Mouse (Mus musculus) hindbrain, embryonic 16.5 days (tissue): Measurements from ENCODE around the gene Crispld2. TPM values are rescaled to one million over a fixed set of nuclear protein-coding genes. Genes with fewer than 3 reads are reported as not detected.

Experiments used
- ATAC-seq: fragments of 200-750 bp; cut with Nextera tagmentation; 2 replicates; pipeline ENCODE4 v1.8.0; 2017; ENCODE audit warnings: moderate TSS enrichment, moderate library complexity
- H3K27ac ChIP-seq: fragments of 300-500 bp; sonication (generic); 2 replicates; pipeline ENCODE4 v1.5.1; 2014; ENCODE audit warnings: low read depth, mild to moderate bottlenecking, control low read depth, low read length, moderate library complexity
- H3K27me3 ChIP-seq: fragments of 300-500 bp; sonication (generic); replicated peaks from 2 replicates; pipeline ENCODE4 v1.6.1; 2014; ENCODE audit warnings: low read length; ENCODE audit not compliant: control insufficient read depth, insufficient read depth
- H3K36me3 ChIP-seq: fragments of 300-500 bp; sonication (generic); 2 replicates; pipeline ENCODE4 v1.6.1; 2014; ENCODE audit warnings: mild to moderate bottlenecking, low read length, moderate library complexity, mixed read lengths; ENCODE audit not compliant: control insufficient read depth, insufficient read depth
- H3K4me1 ChIP-seq: fragments of 300-500 bp; sonication (generic); 2 replicates; pipeline ENCODE4 v1.6.1; 2014; ENCODE audit warnings: low read depth, low read length; ENCODE audit not compliant: control insufficient read depth, insufficient read depth
- H3K4me2 ChIP-seq: fragments of 300-500 bp; sonication (generic); 2 replicates; pipeline ENCODE4 v1.6.1; 2014; ENCODE audit warnings: mild to moderate bottlenecking, low read length, control low read depth, moderate library complexity
- H3K4me3 ChIP-seq: fragments of 300-500 bp; sonication (generic); 2 replicates; pipeline ENCODE4 v1.5.1; 2014; ENCODE audit warnings: mild to moderate bottlenecking, low read length, control low read depth, moderate library complexity
- H3K9ac ChIP-seq: fragments of 300-500 bp; sonication (generic); 2 replicates; pipeline ENCODE4 v1.6.1; 2014; ENCODE audit warnings: low read depth, mild to moderate bottlenecking, control low read depth, low read length, moderate library complexity
- H3K9me3 ChIP-seq: fragments of 300-500 bp; sonication (generic); 2 replicates; pipeline ENCODE4 v1.6.1; 2014; ENCODE audit warnings: mild to moderate bottlenecking, low read length, moderate library complexity; ENCODE audit not compliant: control insufficient read depth
- WGBS: fragments of 180-500 bp; shearing (Covaris S2); extraction: QIAGEN DNeasy Blood & Tissue Kit; methylation state at CpG from one replicate; pipeline ENCODE4 v1.1.7; 2014; 5-methylcytosine and 5-hydroxymethylcytosine counted together
- polyA plus RNA-seq: library from polyadenylated mRNA; unstranded; fragments of >200 nt; fragmentation: Nextera tagmentation; extraction: Ambion mirVana; gene quantifications from 2 replicates; pipeline ENCODE4 v1.2.1, GENCODE M21; 2015

Crispld2 gene
- polyA plus RNA-seq, 1 experiment from 2014 or later: 2.7 TPM

- H3K9me3 ChIP-seq: no peaks in the 10 kb centered on the region
- H3K36me3 ChIP-seq: peaks cover 33% of the 10 kb centered on the region
- H3K27me3 ChIP-seq: no peaks in the 10 kb centered on the region
- H3K27ac ChIP-seq: no peak overlapping the region
- no peak overlapping the region for H3K4me2 ChIP-seq
- 96% methylated on average over 10 of the region's 10 CpGs for WGBS
- no peaks in the 10 kb centered on the region for H3K4me1 ChIP-seq
- no peak for ATAC-seq
- H3K4me3 ChIP-seq: no peak overlapping the region
- H3K9ac ChIP-seq: no peak overlapping the region
Measured at GRCm38 (mm10) chr8:119958076-119958475, 34.2 kb upstream of the Crispld2 start.

DNA sequence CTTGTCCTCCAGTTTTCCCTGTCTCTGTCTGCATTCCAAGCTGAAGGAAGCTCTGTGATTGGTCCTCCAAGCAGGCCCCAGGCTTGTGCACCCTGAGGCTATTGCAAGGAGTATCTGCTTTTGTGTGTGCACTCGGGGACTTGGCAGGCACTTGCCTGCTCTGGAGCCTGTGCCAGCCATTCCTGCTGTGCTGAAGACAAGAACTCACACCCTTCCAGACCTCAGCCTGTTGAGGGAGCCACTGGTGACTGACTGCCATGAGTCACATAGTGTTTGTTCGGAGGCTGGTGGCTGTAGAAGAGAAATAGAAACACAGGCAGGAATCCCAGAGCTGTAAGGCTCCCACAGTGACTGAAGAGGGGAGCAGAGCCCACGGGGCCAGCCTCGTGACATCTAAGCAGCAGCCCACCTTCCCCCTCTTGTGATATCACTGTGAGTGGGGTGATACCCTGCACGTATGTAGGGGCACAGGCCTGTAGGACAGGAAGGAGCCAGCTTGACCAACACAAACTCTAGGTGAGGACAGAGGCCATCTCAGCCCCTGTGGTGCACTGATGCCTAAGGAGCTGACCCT lies 31.6 kb upstream of the Crispld2 start:
- ATAC-seq: peak; percentile 87
- Histone ChIP-seq H3K4me2 (no peak overlapping the region), H3K27me3 (no peaks in the 10 kb centered on the region), H3K27ac (no peak overlapping the region; the same call in 1 of the 2 replicates), H3K9me3 (no peaks in the 10 kb centered on the region), H3K9ac (no peak overlapping the region), H3K4me3 (no peak overlapping the region), H3K4me1 (no peaks in the 10 kb centered on the region), H3K36me3 (peaks cover 9% of the 10 kb centered on the region)
- 35% methylated on average over 5 of the region's 5 CpGs for WGBS

- no peak overlapping the region for H3K9ac ChIP-seq
- no peaks in the 10 kb centered on the region for H3K4me1 ChIP-seq
- H3K9me3 ChIP-seq: no peaks in the 10 kb centered on the region
- H3K27ac ChIP-seq: no peak overlapping the region
- no peak overlapping the region for H3K4me2 ChIP-seq
- WGBS: 85% methylated on average over 4 of the region's 4 CpGs
- H3K27me3 ChIP-seq: no peaks in the 10 kb centered on the region
- no peaks in the 10 kb centered on the region for H3K36me3 ChIP-seq
- no peak for ATAC-seq
- no peak overlapping the region for H3K4me3 ChIP-seq
Measured at GRCm38 (mm10) chr8:119964859-119965258, 27.4 kb upstream of the Crispld2 start.

- no peak overlapping the region for H3K4me3 ChIP-seq
- H3K36me3 ChIP-seq: no peaks in the 10 kb centered on the region
- H3K4me1 ChIP-seq: no peaks in the 10 kb centered on the region
- no peaks in the 10 kb centered on the region for H3K27me3 ChIP-seq
- no peak overlapping the region for H3K4me2 ChIP-seq
- ATAC-seq: no peak
- H3K27ac ChIP-seq: no peak overlapping the region
- WGBS: 85% methylated on average over 9 of the region's 9 CpGs
- H3K9ac ChIP-seq: no peak overlapping the region
- no peaks in the 10 kb centered on the region for H3K9me3 ChIP-seq
Measured at GRCm38 (mm10) chr8:119967435-119967834, 24.8 kb upstream of the Crispld2 start.

DNA sequence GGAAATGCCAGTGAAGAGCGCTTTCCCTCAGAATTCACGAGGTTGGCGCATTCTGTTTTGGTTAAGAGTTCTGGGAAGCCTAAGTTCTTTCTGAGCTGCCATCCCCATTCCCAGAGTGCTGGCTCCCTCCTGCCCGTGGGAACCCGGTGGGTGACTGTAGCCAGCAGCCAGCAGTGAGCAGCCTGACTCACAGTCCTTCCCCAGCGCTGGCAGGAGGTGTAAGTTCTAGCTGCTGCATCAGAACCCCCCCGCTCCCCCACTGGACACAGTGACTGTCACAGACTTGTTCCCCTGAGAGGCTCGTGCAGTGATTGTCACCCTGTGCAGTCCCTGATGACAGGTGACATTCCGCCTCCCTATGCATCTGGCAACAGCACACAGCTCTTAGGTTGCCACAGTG lies 22.1 kb upstream of the Crispld2 start:
- no peaks in the 10 kb centered on the region for H3K27me3 ChIP-seq
- H3K27ac ChIP-seq: no peak overlapping the region
- ATAC-seq: no peak
- H3K9ac ChIP-seq: no peak overlapping the region
- WGBS: 76% methylated on average over 9 of the region's 9 CpGs
- no peaks in the 10 kb centered on the region for H3K9me3 ChIP-seq
- H3K4me3 ChIP-seq: no peak overlapping the region
- no peak overlapping the region for H3K4me2 ChIP-seq
- no peaks in the 10 kb centered on the region for H3K4me1 ChIP-seq
- H3K36me3 ChIP-seq: no peaks in the 10 kb centered on the region

DNA sequence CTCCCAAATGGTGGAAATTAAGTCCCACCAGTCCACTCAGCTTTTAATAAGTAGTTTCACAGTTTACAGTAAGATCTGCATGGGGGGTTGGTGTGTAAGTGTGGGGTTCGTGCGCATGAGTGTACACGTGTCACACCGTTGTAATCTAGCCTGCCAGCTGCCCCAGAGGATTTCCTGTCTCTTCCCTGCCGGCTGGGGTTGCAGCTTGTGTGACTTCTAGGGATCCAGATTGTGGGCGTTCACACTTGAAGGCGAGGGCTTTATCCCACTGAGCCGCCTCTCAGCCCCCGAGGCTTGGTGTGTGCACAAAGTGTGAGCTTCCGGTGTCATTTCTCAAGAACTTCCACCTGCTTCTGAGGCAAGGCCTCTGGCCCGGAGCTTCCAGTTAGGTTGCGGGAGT lies 19.7 kb upstream of the Crispld2 start:
- Histone ChIP-seq H3K9me3 (no peaks in the 10 kb centered on the region), H3K9ac (no peak overlapping the region), H3K4me3 (no peak overlapping the region), H3K27me3 (no peaks in the 10 kb centered on the region), H3K4me1 (no peaks in the 10 kb centered on the region), H3K4me2 (no peak overlapping the region), H3K27ac (no peak overlapping the region), H3K36me3 (no peaks in the 10 kb centered on the region)
- WGBS: 78% methylated on average over 12 of the region's 12 CpGs
- no peak for ATAC-seq

DNA sequence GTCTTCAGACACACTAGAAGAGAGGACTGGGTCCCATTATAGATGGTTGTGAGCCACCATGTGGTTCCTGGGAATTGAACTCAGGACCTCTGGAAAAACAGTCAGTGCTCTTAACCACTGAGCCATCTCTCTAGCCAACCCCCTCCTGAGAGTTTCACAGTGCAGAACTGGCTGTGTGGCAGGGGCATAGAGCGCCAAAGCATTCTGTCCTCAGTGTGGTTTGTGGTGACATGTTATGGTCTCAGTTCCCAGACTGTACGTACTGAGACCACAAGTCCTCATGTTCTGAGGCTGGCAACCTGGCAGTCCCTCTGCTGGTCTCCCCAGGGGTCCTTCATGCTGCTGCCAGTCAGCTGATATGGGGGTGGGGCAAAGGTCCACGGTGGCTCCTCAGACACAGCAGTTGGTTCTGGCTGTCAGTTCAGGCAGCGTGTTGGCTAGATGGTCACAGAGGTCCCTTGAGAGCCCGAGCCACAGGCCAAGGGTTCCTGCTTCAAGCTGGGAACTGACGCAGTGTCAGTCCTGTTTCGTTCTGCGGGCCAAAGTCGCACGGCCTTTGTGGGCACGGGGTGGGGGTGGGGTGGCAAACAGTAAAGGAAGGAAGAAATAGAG lies 13.4 kb upstream of the Crispld2 start:
- H3K4me3 ChIP-seq: no peak overlapping the region
- no peak for ATAC-seq
- no peaks in the 10 kb centered on the region for H3K27me3 ChIP-seq
- H3K9me3 ChIP-seq: no peaks in the 10 kb centered on the region
- H3K36me3 ChIP-seq: no peaks in the 10 kb centered on the region
- no peaks in the 10 kb centered on the region for H3K4me1 ChIP-seq
- H3K27ac ChIP-seq: no peak overlapping the region
- H3K9ac ChIP-seq: no peak overlapping the region
- WGBS: 55% methylated on average over 11 of the region's 11 CpGs
- H3K4me2 ChIP-seq: no peak overlapping the region

- H3K27me3 ChIP-seq: no peaks in the 10 kb centered on the region
- no peak for ATAC-seq
- no peaks in the 10 kb centered on the region for H3K36me3 ChIP-seq
- H3K27ac ChIP-seq: no peak overlapping the region
- WGBS: 78% methylated on average over 4 of the region's 4 CpGs
- H3K4me1 ChIP-seq: no peaks in the 10 kb centered on the region
- no peak overlapping the region for H3K4me3 ChIP-seq
- no peak overlapping the region for H3K9ac ChIP-seq
- no peak overlapping the region for H3K4me2 ChIP-seq
- H3K9me3 ChIP-seq: no peaks in the 10 kb centered on the region
Measured at GRCm38 (mm10) chr8:119981253-119981652, 11.0 kb upstream of the Crispld2 start.

- no peak overlapping the region for H3K9ac ChIP-seq
- H3K4me3 ChIP-seq: no peak overlapping the region
- no peaks in the 10 kb centered on the region for H3K9me3 ChIP-seq
- H3K4me1 ChIP-seq: no peaks in the 10 kb centered on the region
- H3K27ac ChIP-seq: no peak overlapping the region
- no peak overlapping the region for H3K4me2 ChIP-seq
- no peak for ATAC-seq
- H3K36me3 ChIP-seq: no peaks in the 10 kb centered on the region
- no peaks in the 10 kb centered on the region for H3K27me3 ChIP-seq
Measured at GRCm38 (mm10) chr8:119984085-119984484, 8.2 kb upstream of the Crispld2 start.
